ENCODE assay signal across 28 mouse cellular contexts in the genomic region with DNA sequence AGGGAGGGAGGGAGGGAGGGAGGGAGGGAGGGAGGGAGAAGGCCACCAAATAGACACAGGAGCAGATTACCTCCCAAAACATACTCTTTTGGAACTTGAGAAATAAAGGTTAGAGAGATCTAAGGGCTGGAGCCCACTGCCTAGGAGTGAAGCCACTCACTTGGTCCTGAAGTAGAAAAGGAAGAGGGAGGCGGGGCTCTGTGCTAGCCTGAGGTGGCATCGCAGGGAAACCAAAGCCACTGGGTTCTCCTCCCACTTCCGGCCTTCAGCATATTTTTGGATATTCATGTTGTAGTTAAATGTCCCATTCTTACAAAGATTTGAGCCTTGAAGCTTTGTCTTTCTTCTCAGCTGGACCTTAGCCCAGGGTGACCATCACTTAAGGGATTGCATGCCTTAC.
"Had no signal": no experiment of that assay in that cellular context is flagged by ENCODE, and none has a peak within 500 bp of the region (broad histone marks: within the 10 kb centered on the region; RNA-seq: fewer than 3 reads in every experiment).

No protein-coding gene starts in this region.

- H3K36me3 ChIP-seq: embryonic facial prominence, embryonic 10.5 days; embryonic facial prominence, embryonic 12.5 days; embryonic facial prominence, embryonic 13.5 days; embryonic facial prominence, embryonic 15.5 days; forebrain, embryonic 10.5 days; forebrain, embryonic 12.5 days; forebrain, embryonic 15.5 days had no signal

- DNase-seq: cerebellum, adult 2 months; cerebellum, adult 8-10 months; cerebellum, adult 9-10 months; cerebellum, adult 9-11 months; cerebellum, postnatal 10 days; cerebellum, postnatal 14 days; cerebellum, postnatal 36 days; embryo, embryonic 11 days; forebrain, postnatal 0 days; gastrocnemius, adult 2 months; gastrocnemius, postnatal 10 days; gastrocnemius, postnatal 14 days; gastrocnemius, postnatal 25 days; gastrocnemius, postnatal 36 days; heart, adult 11 months; heart, adult 18-20 months; heart, adult 2 months had no signal

- H3K9me3 ChIP-seq: embryonic facial prominence, embryonic 10.5 days; embryonic facial prominence, embryonic 12.5 days; embryonic facial prominence, embryonic 13.5 days; embryonic facial prominence, embryonic 15.5 days; forebrain, embryonic 10.5 days; forebrain, embryonic 12.5 days; forebrain, embryonic 13.5 days; forebrain, embryonic 15.5 days had no signal

- ATAC-seq: forebrain, embryonic 13.5 days; forebrain, embryonic 14.5 days; forebrain, embryonic 15.5 days; forebrain, embryonic 16.5 days; forebrain, postnatal 0 days had no signal

- H3K27me3 ChIP-seq: embryonic facial prominence, embryonic 12.5 days; embryonic facial prominence, embryonic 13.5 days; embryonic facial prominence, embryonic 15.5 days; forebrain, embryonic 12.5 days; forebrain, embryonic 13.5 days; forebrain, embryonic 15.5 days had no signal

- H3K4me1 ChIP-seq: forebrain, embryonic 13.5 days; forebrain, embryonic 15.5 days had no signal

- H3K4me3 ChIP-seq: embryonic facial prominence, embryonic 10.5 days; embryonic facial prominence, embryonic 12.5 days; embryonic facial prominence, embryonic 13.5 days; embryonic facial prominence, embryonic 15.5 days; erythroblast, embryonic 14.5 days; forebrain, embryonic 10.5 days; forebrain, embryonic 12.5 days; forebrain, embryonic 13.5 days; forebrain, embryonic 15.5 days; gastrocnemius, adult 2 months; heart, adult 2 months had no signal
